Mouse (Mus musculus) urinary bladder, postnatal 4 days (tissue): ENCODE measurements around the gene Svs4.
"Not testable (repeated sequence)": the region's sequence is repeated elsewhere in the genome, so short reads cannot be mapped to it uniquely, and the experiment has no call there.

Source experiments
- DNase-seq, 2 experiments: peaks; one replicate each; pipeline ENCODE4 v3.0.0; 2021 to 2022; ENCODE audit warnings: low spot score in 2 of 2

Gene Svs4

DNA sequence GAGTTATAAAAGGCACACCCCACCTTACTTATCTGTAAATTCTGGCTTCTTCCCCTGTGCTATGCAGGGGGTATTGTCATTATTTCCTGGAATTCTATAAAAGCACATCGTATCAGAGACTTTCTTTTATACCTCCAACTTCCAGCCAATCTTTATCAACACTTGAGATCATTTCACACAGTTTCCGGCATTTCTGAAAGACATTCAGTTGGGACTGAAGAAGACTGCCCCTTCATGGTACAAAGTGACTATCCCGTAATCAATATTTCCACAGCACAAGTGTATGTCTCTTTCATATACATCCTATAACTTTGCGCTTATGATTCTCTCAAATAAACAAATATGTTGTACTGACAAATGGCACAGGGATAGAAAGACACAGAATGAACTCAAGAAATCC lies at the start of gene Svs4:
TSS of gene Svs4 (minus strand) at position 101 of the 400 bp plus-strand sequence.
- DNase-seq: no peak

DNA sequence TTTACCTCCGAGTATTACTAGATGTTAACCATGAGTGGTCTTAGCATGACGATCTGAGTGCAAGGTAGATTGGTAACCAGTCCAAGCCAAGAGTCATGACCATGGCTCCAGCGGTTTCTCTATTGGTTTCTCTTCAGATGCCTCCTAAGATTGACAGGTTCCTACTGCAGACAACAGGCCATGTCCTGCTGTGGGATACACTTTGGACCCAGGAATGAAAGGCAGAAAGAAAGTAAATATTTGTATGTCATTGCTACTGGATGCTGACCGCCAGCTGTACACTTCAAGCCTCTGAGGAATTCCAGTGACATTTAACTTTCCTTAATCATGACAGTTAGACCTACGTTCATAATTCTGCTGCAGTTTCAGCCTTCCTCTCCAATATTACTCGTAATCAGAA lies 42.7 kb upstream of the Svs4 start:
- DNase-seq: no peak

DNA sequence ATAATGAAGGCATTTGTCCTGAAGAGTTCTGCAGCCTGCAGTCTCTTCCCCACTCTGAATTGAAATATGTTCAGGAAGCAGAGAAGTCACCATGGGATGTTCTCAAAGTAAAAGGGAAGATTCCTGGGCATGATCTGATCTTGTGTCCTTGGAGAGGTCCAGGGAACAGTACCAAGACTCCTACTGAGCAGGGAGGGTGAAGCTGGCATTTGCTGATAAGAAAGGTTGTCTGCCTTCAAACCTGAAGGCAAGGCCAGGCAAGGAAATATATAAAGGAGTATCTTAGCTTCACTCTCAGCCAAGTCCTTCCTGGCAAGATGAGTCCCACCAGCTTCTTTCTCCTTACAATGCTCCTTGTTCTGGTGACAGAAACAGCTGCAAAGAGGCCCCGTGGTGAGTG lies 38.2 kb upstream of the Svs4 start, which contains the start of gene Svs6:
TSS of gene Svs6 (plus strand) at position 301 of the 400 bp plus-strand sequence.
- DNase-seq: not testable (repeated sequence)

DNA sequence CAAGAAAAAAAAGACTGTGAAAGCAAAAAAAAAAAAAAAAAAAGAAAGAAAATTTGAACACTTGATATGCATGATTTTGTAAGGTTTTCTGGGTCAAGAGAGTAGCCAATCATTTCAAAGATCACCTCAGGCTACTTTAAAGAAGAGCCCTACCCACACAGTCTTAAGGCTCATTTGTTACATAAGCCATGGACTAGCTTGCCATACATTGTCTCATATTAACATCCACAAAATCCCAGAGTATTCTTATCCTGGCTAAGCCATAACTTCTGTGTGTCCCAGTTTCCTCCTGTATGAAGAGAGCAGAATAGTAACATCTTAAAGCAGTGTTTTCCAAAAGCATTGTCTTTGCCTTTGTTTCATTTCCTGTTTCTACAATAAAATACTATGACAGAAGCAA lies 37.2 kb upstream of the Svs4 start:
- not testable (repeated sequence) for DNase-seq

DNA sequence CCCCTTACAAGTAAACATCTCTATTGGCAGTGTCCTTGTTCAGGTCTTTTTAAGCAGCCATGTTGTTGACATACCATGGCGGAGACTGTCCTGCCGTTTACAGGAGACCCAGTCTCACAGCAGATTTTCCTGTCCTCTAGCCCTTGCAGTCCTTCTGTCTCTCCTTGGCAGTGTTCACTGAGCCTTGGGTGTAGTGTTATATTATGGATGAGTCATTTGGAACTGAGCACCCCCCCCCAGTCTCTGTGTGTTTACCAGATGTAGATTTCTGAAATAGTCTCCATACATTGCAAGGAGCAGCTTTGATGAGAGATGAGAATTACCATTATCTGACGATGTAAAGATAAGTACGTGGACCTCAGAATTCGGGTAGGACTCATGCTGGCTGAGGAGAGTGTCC lies 34.3 kb upstream of the Svs4 start:
- no peak for DNase-seq

DNA sequence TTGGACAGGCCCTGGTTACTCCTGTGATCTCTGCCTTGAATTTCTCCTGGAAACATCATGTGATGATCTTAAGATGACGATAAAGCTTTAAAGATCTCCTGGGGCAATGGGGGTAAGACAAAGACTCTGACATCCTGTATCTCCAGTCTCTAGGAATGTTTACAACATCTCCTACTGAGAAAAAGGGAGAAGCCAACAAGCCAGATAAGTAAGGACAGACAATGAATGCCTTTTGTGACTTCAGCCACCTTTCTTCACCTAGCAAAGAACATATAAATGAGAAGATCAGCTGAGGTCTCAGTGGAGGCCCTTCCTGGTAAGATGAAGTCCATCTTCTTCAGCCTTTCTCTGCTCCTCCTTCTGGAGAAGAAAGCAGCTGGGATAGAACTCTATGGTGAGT lies 10.7 kb upstream of the Svs4 start, which contains the start of gene Svs3a:
TSS of gene Svs3a (plus strand) at position 301 of the 400 bp plus-strand sequence.
- DNase-seq: not testable (repeated sequence)

DNA sequence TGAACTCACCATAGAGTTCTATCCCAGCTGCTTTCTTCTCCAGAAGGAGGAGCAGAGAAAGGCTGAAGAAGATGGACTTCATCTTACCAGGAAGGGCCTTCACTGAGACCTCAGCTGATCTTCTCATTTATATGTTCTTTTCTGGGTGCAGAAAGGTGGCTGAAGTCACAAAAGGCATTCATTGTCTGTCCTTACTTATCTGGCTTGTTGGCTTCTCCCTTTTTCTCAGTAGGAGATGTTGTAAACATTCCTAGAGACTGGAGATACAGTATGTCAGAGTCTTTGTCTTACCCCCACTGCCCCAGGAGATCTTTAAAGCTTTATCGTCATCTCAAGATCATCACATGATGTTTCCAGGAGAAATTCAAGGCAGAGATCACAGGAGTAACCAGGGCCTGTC lies 21.7 kb downstream of the Svs4 start, which contains the start of gene Svs3b:
TSS of gene Svs3b (minus strand) at position 101 of the 400 bp plus-strand sequence.
- not testable (repeated sequence) for DNase-seq

DNA sequence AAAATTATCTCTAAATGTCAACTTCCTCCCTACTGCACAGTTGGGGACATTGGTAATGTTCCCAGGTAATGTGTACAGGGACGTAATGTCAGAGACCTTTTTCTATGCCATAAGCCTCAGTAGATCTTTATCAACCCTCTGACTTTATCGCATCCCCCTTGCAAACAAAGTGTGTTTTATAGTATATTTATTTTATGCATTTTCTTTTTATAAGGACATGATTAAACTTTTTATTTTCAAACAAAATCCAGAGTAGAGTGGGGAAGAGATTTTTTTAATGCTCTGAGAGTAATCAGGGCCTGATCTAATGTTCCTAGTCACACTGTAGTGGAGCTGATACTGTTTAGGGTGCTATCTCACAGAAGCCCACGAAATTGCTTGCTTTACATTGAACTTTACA lies 39.9 kb downstream of the Svs4 start, which contains the start of gene Svs2:
TSS of gene Svs2 (minus strand) at position 101 of the 400 bp plus-strand sequence.
- no peak for DNase-seq

DNA sequence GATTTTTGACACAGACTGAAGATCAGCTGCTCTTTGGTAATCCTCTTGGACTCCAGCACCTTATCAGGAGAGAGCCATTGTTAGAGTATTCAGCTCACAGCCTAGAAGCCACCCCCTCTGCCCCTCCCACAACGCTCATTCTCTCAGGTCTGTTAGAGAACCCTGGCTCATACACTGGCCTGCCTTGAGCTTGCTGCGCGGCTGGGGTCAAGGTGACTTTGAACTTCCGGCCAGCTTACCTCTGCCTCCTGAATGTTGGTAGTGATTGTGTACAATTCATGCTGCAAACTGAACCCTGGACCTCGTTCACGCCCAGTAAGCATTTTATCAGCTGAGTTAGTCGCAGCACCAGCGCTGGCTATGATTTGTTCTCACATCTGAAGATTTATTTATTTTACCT lies 45.6 kb downstream of the Svs4 start:
- DNase-seq: no peak

DNA sequence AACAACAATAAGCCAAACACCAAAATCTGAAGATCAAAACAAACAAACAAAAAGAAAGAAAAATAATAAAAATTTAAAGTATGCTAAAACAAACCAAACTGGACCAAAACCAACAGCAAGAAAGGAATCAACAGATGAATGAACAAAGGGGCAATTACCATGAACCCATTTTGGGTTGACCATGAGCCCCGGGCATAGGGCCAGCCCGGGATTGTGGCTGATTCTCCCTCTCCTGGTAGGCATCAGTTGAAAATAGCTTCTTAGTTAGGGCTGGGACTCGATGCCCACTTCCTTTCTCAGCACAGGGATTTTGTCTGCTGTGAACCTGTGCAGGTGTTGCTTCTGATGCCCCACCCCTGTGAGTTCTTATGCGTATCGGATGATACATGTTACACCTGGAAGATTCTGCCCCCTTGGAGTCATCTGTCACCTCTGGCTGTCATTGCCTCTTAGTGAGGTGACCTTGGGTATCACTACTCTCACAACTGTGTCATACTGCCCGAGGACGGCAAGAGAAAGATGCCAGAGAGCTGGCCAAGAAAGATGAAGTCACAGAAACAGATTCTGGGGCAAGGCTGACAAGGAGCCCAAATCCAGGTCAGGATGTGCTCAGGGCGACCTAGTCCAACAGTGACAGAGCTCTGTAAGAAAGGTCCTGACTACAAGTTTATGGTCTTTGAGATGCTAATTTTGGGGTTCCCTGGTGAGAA lies 49.7 kb downstream of the Svs4 start:
- DNase-seq: no peak
